Mouse (Mus musculus) bone marrow, adult 2 months (tissue): ENCODE results near the gene Igf2bp3.

ENCODE experiments used
- CTCF ChIP-seq: fragments of 200-500 bp; IDR thresholded peaks from 2 replicates; pipeline ENCODE4 v1.5.1; 2011; ENCODE audit warnings: low read length, control low read depth; ENCODE audit not compliant: control insufficient read depth, insufficient read depth
- POLR2A ChIP-seq: fragments of 200-500 bp; IDR thresholded peaks from 2 replicates; pipeline ENCODE4 v1.6.1; 2011; ENCODE audit warnings: low read depth, mild to moderate bottlenecking, control low read depth, low read length, borderline replicate concordance; ENCODE audit not compliant: control insufficient read depth

DNA sequence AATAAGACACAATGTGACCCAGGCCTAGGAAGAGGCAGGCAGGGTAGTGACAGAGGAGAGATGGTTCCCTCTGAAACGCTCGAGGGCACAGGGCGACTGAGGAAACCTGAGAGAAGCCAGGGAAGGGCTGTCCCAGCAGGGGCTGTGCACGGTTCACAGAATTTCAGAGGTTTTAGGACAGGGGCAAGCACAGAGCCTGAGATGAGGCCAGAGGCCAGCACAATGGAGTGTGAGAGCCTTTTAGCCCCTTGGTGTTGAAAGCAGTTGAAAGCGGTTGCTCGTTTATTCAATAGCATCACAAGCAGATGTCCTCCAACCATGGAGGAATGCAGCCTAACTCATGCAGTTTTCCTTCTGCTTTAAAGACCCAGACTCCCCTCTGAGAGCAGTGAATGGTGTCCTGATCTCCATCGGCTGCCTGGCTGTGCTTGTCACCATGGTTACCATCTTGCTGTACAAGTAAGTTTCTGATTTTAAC, 159.5 kb downstream of the Igf2bp3 start:
- TF ChIP-seq CTCF, result no peak
- no peak for TF ChIP-seq POLR2A
